Comparison of ENCODE assay signal across 9 mouse cellular contexts in genomic region chr6:87277527-87277926, GRCm38 (mm10). TPM values are rescaled to one million over a fixed set of nuclear protein-coding genes. Genes with fewer than 3 reads are reported as not detected.
DNase-seq lines count a peak whose midpoint lies in the region; ATAC-seq lines count a peak whose summit lies in the region.
"Had no signal": no experiment of that assay in that cellular context is flagged by ENCODE, and none has a peak within 500 bp of the region (broad histone marks: within the 10 kb centered on the region; RNA-seq: fewer than 3 reads in every experiment).

No protein-coding gene starts in this region.

- H3K36me3 ChIP-seq in heart, embryonic 15.5 days = peaks cover 6% of the 10 kb centered on the region
- H3K36me3 ChIP-seq in neural tube, embryonic 15.5 days = peaks cover 6% of the 10 kb centered on the region; the same call in 1 of the 2 replicates

- H3K4me2 ChIP-seq in heart, embryonic 15.5 days = no peak overlapping the region
- H3K4me2 ChIP-seq in neural tube, embryonic 15.5 days = no peak overlapping the region

- 9% methylated on average over 3 of the region's 3 CpGs for WGBS in heart, embryonic 15.5 days
- 35% methylated on average over 3 of the region's 3 CpGs for WGBS in neural tube, embryonic 15.5 days

- no peaks in the 10 kb centered on the region for H3K27me3 ChIP-seq in heart, embryonic 15.5 days
- no peaks in the 10 kb centered on the region for H3K27me3 ChIP-seq in neural tube, embryonic 15.5 days (replicated peaks)

- H3K9me3 ChIP-seq in heart, embryonic 15.5 days (replicated peaks) = no peaks in the 10 kb centered on the region
- no peaks in the 10 kb centered on the region for H3K9me3 ChIP-seq in neural tube, embryonic 15.5 days (replicated peaks)

- DNase-seq in left cerebral cortex, postnatal 14 days (ENCODE audit: low spot score in 2 of 2) = peak; percentile 29 to 43
- no peak for DNase-seq in left cerebral cortex, postnatal 36 days (ENCODE audit: low spot score in 2 of 2)
- peak; percentile 40 for DNase-seq in embryo, embryonic 10.5 days (ENCODE audit: low spot score)
- DNase-seq in kidney, postnatal 4 days = peak; percentile 63 to 74
- no peak for DNase-seq in spleen, adult 12 weeks (ENCODE audit: low spot score)

- peak overlapping the region; percentile 6; the same call in 1 of the 2 replicates for H3K27ac ChIP-seq in heart, embryonic 15.5 days
- H3K27ac ChIP-seq in neural tube, embryonic 15.5 days (replicated peaks) = peak overlapping the region; percentile 29; the same call in 1 of the 2 replicates
- H3K27ac ChIP-seq: liver, embryonic 14.5 days had no signal

- peak; percentile 63 for ATAC-seq in heart, embryonic 15.5 days (replicated peaks; ENCODE audit: insufficient number of reproducible peaks, insufficient read depth, low FRiP score, low read depth)
- ATAC-seq in neural tube, embryonic 15.5 days (ENCODE audit: low FRiP score) = peak; percentile 34; the same call in 1 of the 2 replicates
- no peak for ATAC-seq in monocyte, adult 5-6 weeks (replicated peaks; ENCODE audit: insufficient number of reproducible peaks, low FRiP score, low TSS enrichment, poor library complexity, severe bottlenecking)

- peaks cover 40% of the 10 kb centered on the region for H3K4me1 ChIP-seq in heart, embryonic 15.5 days (replicated peaks)
- H3K4me1 ChIP-seq in neural tube, embryonic 15.5 days = peaks cover 27% of the 10 kb centered on the region

- H3K4me3 ChIP-seq in heart, embryonic 15.5 days = no peak overlapping the region
- no peak overlapping the region for H3K4me3 ChIP-seq in neural tube, embryonic 15.5 days (replicated peaks)

- H3K9ac ChIP-seq in heart, embryonic 15.5 days = no peak overlapping the region
- H3K9ac ChIP-seq in neural tube, embryonic 15.5 days (replicated peaks) = no peak overlapping the region
- H3K9ac ChIP-seq: liver, embryonic 14.5 days had no signal

- intact Hi-C loops in left cerebral cortex, postnatal 14 days (cut with DNase I) = no loop called here
- intact Hi-C loops in left cerebral cortex, postnatal 36 days (cut with DNase I) = no loop called here

RNA-seq across cellular contexts. Expression of gene Antxr1, which starts 58.1 kb away (rescaled TPM):
- total RNA-seq in left cerebral cortex, postnatal 14 days (2021) = 10 to 100 TPM; 15.4 to 15.5 TPM
- 10 to 100 TPM; 12.5 to 13.2 TPM for total RNA-seq in left cerebral cortex, postnatal 36 days (2021)
- polyA plus RNA-seq in heart, embryonic 15.5 days (2015; fragmentation: Nextera tagmentation; extraction: Ambion mirVana) = 5.0 and 7.4 TPM in 2 replicates
- 6.4 and 6.7 TPM in 2 replicates for polyA plus RNA-seq in neural tube, embryonic 15.5 days (2015; fragmentation: Nextera tagmentation; extraction: Ambion mirVana)
- total RNA-seq in monocyte, adult 5-6 weeks (2017) = 0.43 TPM in 1 of 3 replicates, not detected in the others

Comparison
In these comparisons a context has a peak if more than half of its experiments do, and no peak if none do; other contexts are left out.
1. DNase-seq: peak in left cerebral cortex, postnatal 14 days (2 of 2), embryo, embryonic 10.5 days (single experiment) and kidney, postnatal 4 days (2 of 2); none in left cerebral cortex, postnatal 36 days (0 of 2) and spleen, adult 12 weeks (single experiment).